Mouse (Mus musculus): ENCODE measurements around the gene Sdk2. TPM values are rescaled to one million over a fixed set of nuclear protein-coding genes. Genes with fewer than 3 reads are reported as not detected.

The Sdk2 gene
- polyA plus RNA-seq, 1 experiment from 2014 or later = 2.1 TPM

GRCm38 (mm10) chr11:113950904-113951615 is 115.8 kb downstream of the Sdk2 start:
- no peaks in the 10 kb centered on the region for H3K27me3 ChIP-seq (replicated peaks)
- no peak for ATAC-seq
- H3K4me1 ChIP-seq (replicated peaks) = no peaks in the 10 kb centered on the region
- H3K9ac ChIP-seq = no peak overlapping the region
- WGBS = 73% methylated on average over 7 of the region's 7 CpGs
- H3K27ac ChIP-seq = no peak overlapping the region
- no peak overlapping the region for H3K4me3 ChIP-seq (replicated peaks)
- H3K4me2 ChIP-seq (replicated peaks) = no peak overlapping the region
- H3K36me3 ChIP-seq = no peaks in the 10 kb centered on the region
- H3K9me3 ChIP-seq = no peaks in the 10 kb centered on the region

- ATAC-seq = no peak
- WGBS = 63% methylated on average over 8 of the region's 8 CpGs
- Histone ChIP-seq H3K36me3 (no peaks in the 10 kb centered on the region), H3K9ac (no peak overlapping the region), H3K27ac (no peak overlapping the region), H3K4me3 (replicated peaks) (no peak overlapping the region), H3K4me1 (replicated peaks) (no peaks in the 10 kb centered on the region), H3K27me3 (replicated peaks) (no peaks in the 10 kb centered on the region), H3K9me3 (no peaks in the 10 kb centered on the region), H3K4me2 (replicated peaks) (no peak overlapping the region)
These were observed 118.2 kb downstream of the Sdk2 start for GRCm38 (mm10) chr11:113948676-113949075.

- ATAC-seq = no peak
These were observed 124.6 kb downstream of the Sdk2 start for GRCm38 (mm10) chr11:113942101-113942735.

GRCm38 (mm10) chr11:113933678-113934077 is 133.2 kb downstream of the Sdk2 start:
- H3K4me1 ChIP-seq (replicated peaks) = peaks cover 6% of the 10 kb centered on the region; the same call in 1 of the 2 replicates
- H3K27ac ChIP-seq = no peak overlapping the region
- no peaks in the 10 kb centered on the region for H3K9me3 ChIP-seq
- H3K9ac ChIP-seq = no peak overlapping the region
- ATAC-seq = peak; percentile 45; the same call in 1 of the 2 replicates
- H3K4me2 ChIP-seq (replicated peaks) = no peak overlapping the region
- H3K36me3 ChIP-seq = no peaks in the 10 kb centered on the region
- no peaks in the 10 kb centered on the region for H3K27me3 ChIP-seq (replicated peaks)
- H3K4me3 ChIP-seq (replicated peaks) = no peak overlapping the region
- 58% methylated on average over 9 of the region's 9 CpGs for WGBS

More at GRCm38 (mm10) chr11:113942101-113942735, 124.6 kb downstream of the Sdk2 start:
- no peaks in the 10 kb centered on the region for H3K9me3 ChIP-seq
- no peaks in the 10 kb centered on the region for H3K27me3 ChIP-seq (replicated peaks)
- no peak overlapping the region for H3K4me2 ChIP-seq (replicated peaks)
- H3K27ac ChIP-seq = no peak overlapping the region
- H3K9ac ChIP-seq = no peak overlapping the region
- 65% methylated on average over 9 of the region's 9 CpGs for WGBS
- H3K4me3 ChIP-seq (replicated peaks) = no peak overlapping the region
- no peaks in the 10 kb centered on the region for H3K36me3 ChIP-seq
- 0 out of 2 replicates have a peak, but pooled peaks cover 3% of the 10 kb centered on the region for H3K4me1 ChIP-seq (replicated peaks)

GRCm38 (mm10) chr11:113932909-113933308 is 133.9 kb downstream of the Sdk2 start:
- H3K27me3 ChIP-seq (replicated peaks) = no peaks in the 10 kb centered on the region
- peaks cover 6% of the 10 kb centered on the region; the same call in 1 of the 2 replicates for H3K4me1 ChIP-seq (replicated peaks)
- no peaks in the 10 kb centered on the region for H3K9me3 ChIP-seq
- H3K4me3 ChIP-seq (replicated peaks) = no peak overlapping the region
- H3K4me2 ChIP-seq (replicated peaks) = no peak overlapping the region
- no peak overlapping the region for H3K9ac ChIP-seq
- H3K27ac ChIP-seq = no peak overlapping the region
- no peak for ATAC-seq
- no peaks in the 10 kb centered on the region for H3K36me3 ChIP-seq
- 67% methylated on average over 7 of the region's 7 CpGs for WGBS

GRCm38 (mm10) chr11:113931701-113932100 is 135.1 kb downstream of the Sdk2 start:
- H3K9me3 ChIP-seq = no peaks in the 10 kb centered on the region
- no peaks in the 10 kb centered on the region for H3K36me3 ChIP-seq
- no peak overlapping the region for H3K9ac ChIP-seq
- H3K27ac ChIP-seq = no peak overlapping the region
- H3K4me2 ChIP-seq (replicated peaks) = no peak overlapping the region
- H3K27me3 ChIP-seq (replicated peaks) = no peaks in the 10 kb centered on the region
- no peak for ATAC-seq
- 63% methylated on average over 4 of the region's 4 CpGs for WGBS
- peaks cover 6% of the 10 kb centered on the region; the same call in 1 of the 2 replicates for H3K4me1 ChIP-seq (replicated peaks)
- H3K4me3 ChIP-seq (replicated peaks) = no peak overlapping the region

- Histone ChIP-seq H3K27ac (no peak overlapping the region), H3K9me3 (no peaks in the 10 kb centered on the region), H3K4me3 (replicated peaks) (no peak overlapping the region), H3K36me3 (no peaks in the 10 kb centered on the region), H3K4me2 (replicated peaks) (no peak overlapping the region), H3K4me1 (replicated peaks) (peaks cover 6% of the 10 kb centered on the region; the same call in 1 of the 2 replicates), H3K9ac (no peak overlapping the region), H3K27me3 (replicated peaks) (no peaks in the 10 kb centered on the region)
- ATAC-seq = no peak
- WGBS = 85% methylated on average over 11 of the region's 11 CpGs
These were observed 136.7 kb downstream of the Sdk2 start for GRCm38 (mm10) chr11:113930112-113930511.

- ATAC-seq = no peak
- Histone ChIP-seq H3K9me3 (no peaks in the 10 kb centered on the region), H3K27ac (no peak overlapping the region), H3K9ac (no peak overlapping the region), H3K4me3 (replicated peaks) (no peak overlapping the region), H3K4me1 (replicated peaks) (no peaks in the 10 kb centered on the region), H3K27me3 (replicated peaks) (no peaks in the 10 kb centered on the region), H3K36me3 (no peaks in the 10 kb centered on the region), H3K4me2 (replicated peaks) (no peak overlapping the region)
- 81% methylated on average over 2 of the region's 2 CpGs for WGBS
These were observed 138.0 kb downstream of the Sdk2 start for GRCm38 (mm10) chr11:113928831-113929230.

GRCm38 (mm10) chr11:113928291-113928690 is 138.6 kb downstream of the Sdk2 start:
- Histone ChIP-seq H3K27me3 (replicated peaks) (no peaks in the 10 kb centered on the region), H3K9me3 (no peaks in the 10 kb centered on the region), H3K36me3 (no peaks in the 10 kb centered on the region), H3K27ac (no peak overlapping the region), H3K9ac (no peak overlapping the region), H3K4me2 (replicated peaks) (no peak overlapping the region), H3K4me1 (replicated peaks) (no peaks in the 10 kb centered on the region), H3K4me3 (replicated peaks) (no peak overlapping the region)
- 76% methylated on average over 9 of the region's 9 CpGs for WGBS
- no peak for ATAC-seq

- WGBS = 58% methylated on average over 3 of the region's 3 CpGs
- Histone ChIP-seq H3K4me2 (replicated peaks) (no peak overlapping the region), H3K27me3 (replicated peaks) (no peaks in the 10 kb centered on the region), H3K27ac (no peak overlapping the region), H3K4me3 (replicated peaks) (no peak overlapping the region), H3K36me3 (no peaks in the 10 kb centered on the region), H3K4me1 (replicated peaks) (no peaks in the 10 kb centered on the region), H3K9ac (no peak overlapping the region), H3K9me3 (no peaks in the 10 kb centered on the region)
- ATAC-seq = no peak
These were observed 139.0 kb downstream of the Sdk2 start for GRCm38 (mm10) chr11:113927826-113928225.

GRCm38 (mm10) chr11:113927231-113927630 is 139.6 kb downstream of the Sdk2 start:
- Histone ChIP-seq H3K36me3 (no peaks in the 10 kb centered on the region), H3K4me3 (replicated peaks) (no peak overlapping the region), H3K27ac (no peak overlapping the region), H3K4me2 (replicated peaks) (no peak overlapping the region), H3K27me3 (replicated peaks) (no peaks in the 10 kb centered on the region), H3K9me3 (no peaks in the 10 kb centered on the region), H3K9ac (no peak overlapping the region), H3K4me1 (replicated peaks) (no peaks in the 10 kb centered on the region)
- WGBS = 90% methylated on average over 11 of the region's 11 CpGs
- ATAC-seq = no peak

GRCm38 (mm10) chr11:113923137-113923536 is 143.7 kb downstream of the Sdk2 start:
- Histone ChIP-seq H3K4me2 (replicated peaks) (no peak overlapping the region), H3K4me3 (replicated peaks) (no peak overlapping the region), H3K9me3 (no peaks in the 10 kb centered on the region), H3K27me3 (replicated peaks) (no peaks in the 10 kb centered on the region), H3K27ac (no peak overlapping the region), H3K9ac (no peak overlapping the region), H3K36me3 (no peaks in the 10 kb centered on the region), H3K4me1 (replicated peaks) (no peaks in the 10 kb centered on the region)
- no peak for ATAC-seq
- 67% methylated on average over 5 of the region's 5 CpGs for WGBS

Measured in intestine, embryonic 15.5 days (tissue).